Mouse (Mus musculus) adrenal gland, adult (tissue): Measurements from ENCODE around the gene Hk2.

Source experiments
- DNase-seq, 2 experiments: peaks; one replicate each; pipeline ENCODE4 v3.0.0; 2022 to 2023; ENCODE audit warnings: low spot score in 1 of 2; ENCODE audit not compliant: inconsistent age in 2 of 2

Hk2 gene

GRCm38 (mm10) chr6:82744553-82744952 is 29.7 kb downstream of the Hk2 start:
- DNase-seq = no peak

GRCm38 (mm10) chr6:82741518-82741880 is 32.8 kb downstream of the Hk2 start:
- DNase-seq = no peak

GRCm38 (mm10) chr6:82740868-82741517 is 33.3 kb downstream of the Hk2 start:
- peak; percentile 81 to 92 for DNase-seq

- peak; percentile 61 to 92 for DNase-seq
Observed at GRCm38 (mm10) chr6:82740269-82740668, 34.0 kb downstream of the Hk2 start.

- no peak for DNase-seq
Observed at GRCm38 (mm10) chr6:82737634-82738540, 36.4 kb downstream of the Hk2 start.

GRCm38 (mm10) chr6:82736626-82737600 is 37.3 kb downstream of the Hk2 start:
- DNase-seq = no peak

- no peak for DNase-seq
Observed at GRCm38 (mm10) chr6:82735347-82735746, 38.9 kb downstream of the Hk2 start.

- DNase-seq = no peak
Observed at GRCm38 (mm10) chr6:82728635-82729034, 45.6 kb downstream of the Hk2 start.

GRCm38 (mm10) chr6:82727206-82727605 is 47.0 kb downstream of the Hk2 start:
- DNase-seq = no peak

GRCm38 (mm10) chr6:82723321-82723720 is 50.9 kb downstream of the Hk2 start:
- DNase-seq = no peak

GRCm38 (mm10) chr6:82716126-82716525 is 58.1 kb downstream of the Hk2 start:
- no peak for DNase-seq

- DNase-seq = no peak
Observed at GRCm38 (mm10) chr6:82715653-82716052, 58.6 kb downstream of the Hk2 start.

GRCm38 (mm10) chr6:82715253-82715652 is 59.0 kb downstream of the Hk2 start:
- no peak for DNase-seq

- no peak for DNase-seq
Observed at GRCm38 (mm10) chr6:82714841-82715240, 59.4 kb downstream of the Hk2 start.

GRCm38 (mm10) chr6:82714243-82714642 is 60.0 kb downstream of the Hk2 start:
- DNase-seq = peak; percentile 78 to 92

GRCm38 (mm10) chr6:82707742-82708141 is 66.5 kb downstream of the Hk2 start:
- DNase-seq = no peak

GRCm38 (mm10) chr6:82707241-82707640 is 67.0 kb downstream of the Hk2 start:
- DNase-seq = no peak

- no peak for DNase-seq
Observed at GRCm38 (mm10) chr6:82705221-82705620, 69.0 kb downstream of the Hk2 start, which contains the start of gene Pole4. Gene Pole4, minus strand, starts transcription at chr6:82705365.

GRCm38 (mm10) chr6:82703710-82704109 is 70.5 kb downstream of the Hk2 start:
- DNase-seq = no peak

GRCm38 (mm10) chr6:82702593-82703017 is 71.6 kb downstream of the Hk2 start:
- peak; percentile 84 to 93 for DNase-seq

GRCm38 (mm10) chr6:82701296-82701695 is 73.0 kb downstream of the Hk2 start:
- DNase-seq = no peak
